Mouse (Mus musculus) gonadal fat pad, adult 2 months (tissue): Measurements from ENCODE around the gene D430041D05Rik. TPM values are rescaled to one million over a fixed set of nuclear protein-coding genes. Genes with fewer than 3 reads are reported as not detected.

ENCODE experiments used
- DNase-seq: peaks from one replicate; pipeline ENCODE4 v3.0.0-alpha.2; 2012; ENCODE audit warnings: low read depth
- polyA plus RNA-seq: library from polyadenylated mRNA; depleted of rRNA; stranded (reverse); fragments of >200 nt; gene quantifications from 2 replicates; pipeline ENCODE4 v1.2.3, GENCODE M21; 2012

D430041D05Rik gene
- polyA plus RNA-seq, 1 experiment, result 1.0 TPM

GRCm38 (mm10) chr2:104192401-104193141, 218.2 kb downstream of the D430041D05Rik start:
- no peak for DNase-seq

GRCm38 (mm10) chr2:104191723-104192122, 219.1 kb downstream of the D430041D05Rik start:
- DNase-seq, result no peak

- DNase-seq, result no peak
Observed at GRCm38 (mm10) chr2:104188859-104189258, 222.0 kb downstream of the D430041D05Rik start.

- no peak for DNase-seq
Observed at GRCm38 (mm10) chr2:104187073-104187472, 223.7 kb downstream of the D430041D05Rik start.

- DNase-seq, result no peak
Observed at GRCm38 (mm10) chr2:104185616-104186015, 225.2 kb downstream of the D430041D05Rik start.

- DNase-seq, result no peak
Observed at GRCm38 (mm10) chr2:104184296-104184695, 226.5 kb downstream of the D430041D05Rik start.

GRCm38 (mm10) chr2:104183246-104183845, 227.5 kb downstream of the D430041D05Rik start:
- DNase-seq, result no peak

GRCm38 (mm10) chr2:104179636-104180035, 231.2 kb downstream of the D430041D05Rik start:
- DNase-seq, result no peak

- no peak for DNase-seq
Observed at GRCm38 (mm10) chr2:104178251-104178650, 232.6 kb downstream of the D430041D05Rik start.

- DNase-seq, result no peak
Observed at GRCm38 (mm10) chr2:104176979-104177704, 233.7 kb downstream of the D430041D05Rik start.

- DNase-seq, result no peak
Observed at GRCm38 (mm10) chr2:104176166-104176978, 234.4 kb downstream of the D430041D05Rik start.

GRCm38 (mm10) chr2:104175476-104176165, 235.2 kb downstream of the D430041D05Rik start:
- no peak for DNase-seq

- DNase-seq, result no peak
Observed at GRCm38 (mm10) chr2:104173431-104173830, 237.4 kb downstream of the D430041D05Rik start.

GRCm38 (mm10) chr2:104172695-104173348, 238.0 kb downstream of the D430041D05Rik start:
- DNase-seq, result no peak

- no peak for DNase-seq
Observed at GRCm38 (mm10) chr2:104168186-104168896, 242.5 kb downstream of the D430041D05Rik start.

- no peak for DNase-seq
Observed at GRCm38 (mm10) chr2:104167765-104168164, 243.0 kb downstream of the D430041D05Rik start.

GRCm38 (mm10) chr2:104165631-104166030, 245.2 kb downstream of the D430041D05Rik start:
- DNase-seq, result no peak

GRCm38 (mm10) chr2:104163978-104164487, 246.8 kb downstream of the D430041D05Rik start:
- no peak for DNase-seq

GRCm38 (mm10) chr2:104163418-104163817, 247.4 kb downstream of the D430041D05Rik start:
- no peak for DNase-seq

GRCm38 (mm10) chr2:104157831-104158230, 253.0 kb downstream of the D430041D05Rik start:
- peak; percentile 34 for DNase-seq
